Mouse (Mus musculus): Measurements from ENCODE around the gene 1500015O10Rik.

1500015O10Rik gene

GRCm38 (mm10) chr1:43730491-43730924 lies at the start of gene 1500015O10Rik:
TSS of gene 1500015O10Rik (plus strand) at chr1:43730602.
- Histone ChIP-seq H3K27me3 (ENCODE audit: control insufficient read depth, insufficient read depth, low read length, poor library complexity, severe bottlenecking) (no peaks in the 10 kb centered on the region), H3K36me3 (ENCODE audit: control insufficient read depth, insufficient read depth, low read length, poor library complexity, severe bottlenecking) (no peaks in the 10 kb centered on the region)
- DNase-seq (ENCODE audit: low read depth, low spot score), result no peak

- no peak for DNase-seq (ENCODE audit: low read depth, low spot score)
- H3K27me3 ChIP-seq (ENCODE audit: control insufficient read depth, insufficient read depth, low read length, poor library complexity, severe bottlenecking), result no peaks in the 10 kb centered on the region
Observed at GRCm38 (mm10) chr1:43689983-43690382, 40.4 kb upstream of the 1500015O10Rik start.

GRCm38 (mm10) chr1:43690507-43690906 lies 39.9 kb upstream of the 1500015O10Rik start:
- Histone ChIP-seq H3K27me3 (ENCODE audit: control insufficient read depth, insufficient read depth, low read length, poor library complexity, severe bottlenecking) (no peaks in the 10 kb centered on the region), H3K36me3 (ENCODE audit: control insufficient read depth, insufficient read depth, low read length, poor library complexity, severe bottlenecking) (no peaks in the 10 kb centered on the region)
- no peak for DNase-seq (ENCODE audit: low read depth, low spot score)

More at GRCm38 (mm10) chr1:43689983-43690382, 40.4 kb upstream of the 1500015O10Rik start:
- H3K36me3 ChIP-seq (ENCODE audit: control insufficient read depth, insufficient read depth, low read length, poor library complexity, severe bottlenecking), result no peaks in the 10 kb centered on the region

GRCm38 (mm10) chr1:43694076-43694475 lies 36.3 kb upstream of the 1500015O10Rik start:
- no peak for DNase-seq (ENCODE audit: low read depth, low spot score)
- no peaks in the 10 kb centered on the region for H3K36me3 ChIP-seq (ENCODE audit: control insufficient read depth, insufficient read depth, low read length, poor library complexity, severe bottlenecking)
- H3K27me3 ChIP-seq (ENCODE audit: control insufficient read depth, insufficient read depth, low read length, poor library complexity, severe bottlenecking), result no peaks in the 10 kb centered on the region

- no peaks in the 10 kb centered on the region for H3K36me3 ChIP-seq (ENCODE audit: control insufficient read depth, insufficient read depth, low read length, poor library complexity, severe bottlenecking)
- DNase-seq (ENCODE audit: low read depth, low spot score), result no peak
- H3K27me3 ChIP-seq (ENCODE audit: control insufficient read depth, insufficient read depth, low read length, poor library complexity, severe bottlenecking), result no peaks in the 10 kb centered on the region
Observed at GRCm38 (mm10) chr1:43694851-43695545, 35.4 kb upstream of the 1500015O10Rik start.

DNA sequence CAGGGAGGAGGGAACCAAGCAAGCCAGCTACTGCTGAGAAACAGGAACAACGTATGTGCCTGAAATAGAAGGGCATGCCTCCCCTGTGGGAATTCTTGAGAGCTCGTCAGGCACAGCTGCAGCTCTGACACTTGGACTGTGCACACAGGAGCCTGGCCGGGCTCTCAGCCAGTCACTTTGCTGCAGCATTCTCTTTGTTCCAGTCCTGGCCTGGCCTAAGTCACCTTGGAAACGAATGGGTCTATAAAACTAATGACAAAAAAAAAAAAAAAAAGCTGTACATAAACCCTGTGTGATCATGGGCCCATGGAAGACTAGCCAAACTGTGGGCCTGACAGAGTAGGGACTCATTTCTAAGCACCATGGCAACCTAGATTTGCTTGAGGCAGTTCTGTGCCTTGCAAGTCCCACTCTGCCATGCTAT lies 31.8 kb upstream of the 1500015O10Rik start:
- no peak for DNase-seq (ENCODE audit: low read depth, low spot score)
- H3K36me3 ChIP-seq (ENCODE audit: control insufficient read depth, insufficient read depth, low read length, poor library complexity, severe bottlenecking), result no peaks in the 10 kb centered on the region
- no peaks in the 10 kb centered on the region for H3K27me3 ChIP-seq (ENCODE audit: control insufficient read depth, insufficient read depth, low read length, poor library complexity, severe bottlenecking)

- no peak for DNase-seq (ENCODE audit: low read depth, low spot score)
Observed at GRCm38 (mm10) chr1:43714841-43715240, 15.6 kb upstream of the 1500015O10Rik start.

GRCm38 (mm10) chr1:43717967-43718366 lies 12.4 kb upstream of the 1500015O10Rik start:
- Histone ChIP-seq H3K27me3 (ENCODE audit: control insufficient read depth, insufficient read depth, low read length, poor library complexity, severe bottlenecking) (no peaks in the 10 kb centered on the region; the same call in 1 of the 2 replicates), H3K36me3 (ENCODE audit: control insufficient read depth, insufficient read depth, low read length, poor library complexity, severe bottlenecking) (no peaks in the 10 kb centered on the region)
- DNase-seq (ENCODE audit: low read depth, low spot score), result no peak

More at GRCm38 (mm10) chr1:43714841-43715240, 15.6 kb upstream of the 1500015O10Rik start:
- H3K36me3 ChIP-seq (ENCODE audit: control insufficient read depth, insufficient read depth, low read length, poor library complexity, severe bottlenecking), result no peaks in the 10 kb centered on the region
- H3K27me3 ChIP-seq (ENCODE audit: control insufficient read depth, insufficient read depth, low read length, poor library complexity, severe bottlenecking), result no peaks in the 10 kb centered on the region; the same call in 1 of the 2 replicates

DNA sequence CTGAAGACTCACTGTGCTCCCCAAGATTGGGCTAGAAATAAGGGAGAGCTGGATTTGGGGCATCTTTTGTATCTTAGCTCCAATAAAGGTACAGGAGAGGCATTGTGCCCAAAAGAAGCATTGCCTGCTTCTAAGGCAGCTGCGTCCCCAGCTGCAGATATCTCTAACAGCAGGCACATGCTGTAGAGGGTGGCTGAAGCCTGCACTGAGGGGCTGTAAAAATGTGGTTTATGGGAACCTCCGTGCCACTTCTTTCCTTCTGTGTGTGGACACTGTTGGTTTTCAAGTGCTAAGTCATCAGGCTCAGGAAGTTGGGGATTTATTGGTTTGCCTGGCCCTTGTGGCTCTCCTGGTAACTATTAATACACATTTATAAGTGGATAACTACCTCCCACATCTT lies 11.6 kb upstream of the 1500015O10Rik start:
- no peaks in the 10 kb centered on the region; the same call in 1 of the 2 replicates for H3K27me3 ChIP-seq (ENCODE audit: control insufficient read depth, insufficient read depth, low read length, poor library complexity, severe bottlenecking)
- DNase-seq (ENCODE audit: low read depth, low spot score), result no peak
- no peaks in the 10 kb centered on the region for H3K36me3 ChIP-seq (ENCODE audit: control insufficient read depth, insufficient read depth, low read length, poor library complexity, severe bottlenecking)

- no peak for DNase-seq (ENCODE audit: low read depth, low spot score)
- no peaks in the 10 kb centered on the region for H3K36me3 ChIP-seq (ENCODE audit: control insufficient read depth, insufficient read depth, low read length, poor library complexity, severe bottlenecking)
Observed at GRCm38 (mm10) chr1:43722459-43722858, 7.9 kb upstream of the 1500015O10Rik start.

GRCm38 (mm10) chr1:43732100-43732499 lies 1.7 kb downstream of the 1500015O10Rik start:
- Histone ChIP-seq H3K36me3 (ENCODE audit: control insufficient read depth, insufficient read depth, low read length, poor library complexity, severe bottlenecking) (no peaks in the 10 kb centered on the region), H3K27me3 (ENCODE audit: control insufficient read depth, insufficient read depth, low read length, poor library complexity, severe bottlenecking) (no peaks in the 10 kb centered on the region)
- DNase-seq (ENCODE audit: low read depth, low spot score), result peak; percentile 15

More at GRCm38 (mm10) chr1:43722459-43722858, 7.9 kb upstream of the 1500015O10Rik start:
- H3K27me3 ChIP-seq (ENCODE audit: control insufficient read depth, insufficient read depth, low read length, poor library complexity, severe bottlenecking), result no peaks in the 10 kb centered on the region

GRCm38 (mm10) chr1:43732657-43733056 lies 2.3 kb downstream of the 1500015O10Rik start:
- Histone ChIP-seq H3K36me3 (ENCODE audit: control insufficient read depth, insufficient read depth, low read length, poor library complexity, severe bottlenecking) (no peaks in the 10 kb centered on the region), H3K27me3 (ENCODE audit: control insufficient read depth, insufficient read depth, low read length, poor library complexity, severe bottlenecking) (no peaks in the 10 kb centered on the region)
- DNase-seq (ENCODE audit: low read depth, low spot score), result no peak

DNA sequence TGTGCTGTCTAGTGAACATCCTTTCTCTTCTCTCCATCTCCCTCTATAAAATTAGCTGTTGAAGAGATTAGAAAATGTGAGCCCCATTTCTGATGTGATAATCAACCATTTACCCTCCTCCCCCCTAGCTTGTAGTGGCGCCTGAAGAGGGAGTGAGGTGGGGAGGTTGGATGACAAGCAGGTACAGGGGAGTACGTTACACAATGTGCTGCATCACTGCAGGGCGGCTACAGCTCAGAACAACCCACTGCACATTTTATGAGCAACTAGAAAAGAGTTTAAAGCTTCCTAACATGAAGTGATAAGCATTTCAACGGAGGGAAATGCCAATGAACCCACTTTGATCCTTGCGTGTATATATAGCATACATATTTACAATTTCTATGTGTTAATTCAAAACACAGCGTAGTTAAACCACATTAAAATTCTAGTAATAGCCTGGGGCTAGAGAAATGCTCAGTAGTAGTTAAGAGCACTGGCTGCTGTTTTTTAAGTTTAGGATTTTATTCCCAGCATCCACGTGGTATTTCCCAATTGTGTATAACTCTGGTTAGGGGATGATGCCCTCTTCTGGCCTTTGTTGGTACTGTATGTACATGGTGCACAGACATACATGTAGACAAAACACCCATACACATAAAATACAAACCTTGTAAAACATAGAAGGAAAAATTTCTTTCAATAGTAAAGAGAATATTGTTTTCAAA lies 7.6 kb downstream of the 1500015O10Rik start:
- peak; percentile 36 for DNase-seq (ENCODE audit: low read depth, low spot score)

GRCm38 (mm10) chr1:43738519-43738894 lies 8.1 kb downstream of the 1500015O10Rik start:
- DNase-seq (ENCODE audit: low read depth, low spot score), result no peak
- Histone ChIP-seq H3K36me3 (ENCODE audit: control insufficient read depth, insufficient read depth, low read length, poor library complexity, severe bottlenecking) (no peaks in the 10 kb centered on the region), H3K27me3 (ENCODE audit: control insufficient read depth, insufficient read depth, low read length, poor library complexity, severe bottlenecking) (no peaks in the 10 kb centered on the region)

More for the DNA sequence above, 7.6 kb downstream of the 1500015O10Rik start:
- H3K36me3 ChIP-seq (ENCODE audit: control insufficient read depth, insufficient read depth, low read length, poor library complexity, severe bottlenecking), result no peaks in the 10 kb centered on the region
- no peaks in the 10 kb centered on the region for H3K27me3 ChIP-seq (ENCODE audit: control insufficient read depth, insufficient read depth, low read length, poor library complexity, severe bottlenecking)
